Mouse (Mus musculus) brown adipose tissue, adult 24 weeks (tissue): ENCODE results near the gene Pafah1b2. TPM values are rescaled to one million over a fixed set of nuclear protein-coding genes. Genes with fewer than 3 reads are reported as not detected.
A peak's percentile ranks its signal among the peaks of the same experiment; 100 is the strongest.

Source experiments
- H3K27ac ChIP-seq: fragments of 200-500 bp; replicated peaks from 2 replicates; pipeline ENCODE4 v1.5.1; 2012; ENCODE audit warnings: low read depth, mild to moderate bottlenecking, low read length
- H3K4me1 ChIP-seq: fragments of 200-500 bp; 2 replicates; pipeline ENCODE4 v1.6.1; 2012; ENCODE audit warnings: low read length, mixed read lengths; ENCODE audit not compliant: control insufficient read depth, insufficient read depth, insufficient read length
- H3K4me3 ChIP-seq: fragments of 200-500 bp; 2 replicates; pipeline ENCODE4 v1.5.1; 2012; ENCODE audit warnings: low read depth, mild to moderate bottlenecking, low read length, moderate library complexity; ENCODE audit not compliant: insufficient read depth
- polyA plus RNA-seq: library from polyadenylated mRNA; stranded (reverse); fragments of >200 nt; gene quantifications from 2 replicates; pipeline ENCODE4 v1.2.4, GENCODE M21; 2012; ENCODE audit not compliant: missing spikeins, insufficient read depth, insufficient read length

The Pafah1b2 gene
- polyA plus RNA-seq, 1 experiment: 43.8 TPM

- H3K27ac ChIP-seq: peak overlapping the region; percentile 88
- H3K4me3 ChIP-seq: peak overlapping the region; percentile 82
- H3K4me1 ChIP-seq: peaks cover 15% of the 10 kb centered on the region
These were observed 608 bp upstream of the Pafah1b2 start for GRCm38 (mm10) chr9:46013009-46013586.

DNA sequence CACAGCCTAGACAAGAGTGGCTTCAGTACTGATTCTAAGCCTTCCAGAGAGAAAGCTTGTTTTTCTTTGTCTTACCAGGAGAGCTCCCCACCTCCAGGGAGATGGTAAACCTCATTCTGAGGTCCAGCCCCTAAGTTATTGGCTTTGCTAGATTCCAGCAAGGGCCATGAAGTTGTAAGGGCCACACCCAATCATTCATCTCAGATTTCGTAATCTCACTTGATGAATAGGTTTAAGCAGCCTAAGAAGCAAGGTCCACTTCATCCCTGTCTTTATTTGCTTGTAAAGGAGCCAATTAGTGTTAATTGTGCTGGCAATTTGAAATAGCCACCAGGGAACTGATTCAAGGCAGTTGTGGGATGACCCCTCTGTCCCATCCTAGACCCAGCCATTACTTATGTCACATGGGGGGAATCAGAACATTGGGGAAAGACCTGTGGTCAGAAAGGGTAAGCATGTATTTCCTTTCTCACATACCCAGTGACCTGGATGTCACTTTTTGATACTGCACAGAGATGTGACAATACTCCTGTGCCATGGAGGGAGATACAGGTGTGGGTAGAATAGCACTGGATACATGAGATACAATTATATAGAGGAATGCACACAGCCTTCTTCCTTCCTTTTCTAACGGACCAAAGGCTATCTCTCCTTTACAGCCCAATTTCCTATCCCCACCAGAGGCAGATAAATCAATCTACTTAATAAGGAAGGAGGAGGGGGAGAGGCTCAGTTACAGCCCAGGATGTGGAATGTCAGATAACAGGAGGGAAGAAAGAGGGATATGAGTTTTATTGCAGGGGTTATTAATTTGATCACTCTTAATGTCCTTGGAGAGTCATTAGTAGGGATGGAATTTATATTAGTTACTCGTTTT is 1.2 kb downstream of the Pafah1b2 start:
- H3K4me3 ChIP-seq: 0 out of 2 replicates have a peak overlapping the region, but pooled peaks have one; percentile 65
- peak overlapping the region; percentile 94 for H3K27ac ChIP-seq
- H3K4me1 ChIP-seq: peaks cover 15% of the 10 kb centered on the region

DNA sequence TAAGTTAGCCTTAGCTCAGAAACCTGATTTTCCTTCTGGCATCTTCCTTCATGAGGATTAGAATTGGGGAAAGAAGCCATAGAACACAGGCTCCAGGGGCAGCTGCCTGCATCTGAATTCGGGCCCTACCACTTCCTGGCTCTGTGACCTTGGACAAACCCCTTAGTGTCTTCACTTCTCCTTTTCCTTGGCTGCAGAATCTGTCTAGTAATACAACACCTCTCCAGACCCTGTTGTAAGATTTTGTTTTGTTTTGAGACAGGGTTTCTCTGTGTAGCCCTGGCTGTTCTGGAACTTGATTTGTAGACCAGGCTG is 2.9 kb downstream of the Pafah1b2 start:
- Histone ChIP-seq H3K4me1 (peaks cover 6% of the 10 kb centered on the region; the same call in 1 of the 2 replicates), H3K27ac (no peak overlapping the region), H3K4me3 (no peak overlapping the region)

DNA sequence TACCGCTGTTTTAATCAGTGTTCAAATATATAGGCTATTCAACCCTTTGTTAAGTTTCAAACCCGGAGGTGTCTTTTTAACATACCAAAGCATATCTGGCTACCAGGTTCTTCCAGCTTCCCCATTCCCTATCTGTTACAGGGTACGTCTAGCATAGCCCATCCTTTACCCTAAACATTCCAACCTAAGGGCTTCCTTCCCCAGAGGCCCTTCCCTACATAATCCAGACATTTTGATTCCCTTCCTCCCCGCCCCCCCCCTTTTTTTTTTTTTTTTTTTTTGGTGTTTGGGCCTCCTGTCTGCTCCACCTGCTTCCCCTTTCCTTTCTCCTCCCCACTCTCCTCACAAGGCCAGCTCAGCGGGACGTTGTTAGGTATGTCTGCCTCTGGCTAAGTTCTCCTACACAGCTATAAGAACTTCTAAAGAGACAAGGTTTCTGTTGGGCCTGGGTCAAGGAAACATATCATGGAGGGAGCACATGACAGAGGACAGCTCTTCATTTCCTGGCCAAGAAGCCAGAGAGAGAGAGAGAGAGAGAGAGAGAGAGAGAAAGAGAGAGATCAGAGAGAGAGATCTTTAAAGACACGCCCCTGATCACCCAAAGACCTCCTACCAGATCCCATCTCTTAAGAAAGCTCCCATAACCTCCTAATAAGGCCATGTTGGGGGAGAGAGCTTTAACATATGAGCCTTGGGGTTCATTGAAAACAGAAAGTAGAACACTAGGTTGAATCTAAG is 3.4 kb downstream of the Pafah1b2 start:
- H3K4me3 ChIP-seq: no peak overlapping the region
- peaks cover 1% of the 10 kb centered on the region; the same call in 1 of the 2 replicates for H3K4me1 ChIP-seq
- no peak overlapping the region for H3K27ac ChIP-seq

- 0 out of 2 replicates have a peak, but pooled peaks cover 2% of the 10 kb centered on the region for H3K4me1 ChIP-seq
- H3K27ac ChIP-seq: no peak overlapping the region
- H3K4me3 ChIP-seq: no peak overlapping the region
These were observed 6.3 kb downstream of the Pafah1b2 start for GRCm38 (mm10) chr9:46006224-46006623.

- 0 out of 2 replicates have a peak, but pooled peaks cover 2% of the 10 kb centered on the region for H3K4me1 ChIP-seq
- H3K27ac ChIP-seq: no peak overlapping the region
- no peak overlapping the region for H3K4me3 ChIP-seq
These were observed 8.0 kb downstream of the Pafah1b2 start for GRCm38 (mm10) chr9:46004529-46004928.

DNA sequence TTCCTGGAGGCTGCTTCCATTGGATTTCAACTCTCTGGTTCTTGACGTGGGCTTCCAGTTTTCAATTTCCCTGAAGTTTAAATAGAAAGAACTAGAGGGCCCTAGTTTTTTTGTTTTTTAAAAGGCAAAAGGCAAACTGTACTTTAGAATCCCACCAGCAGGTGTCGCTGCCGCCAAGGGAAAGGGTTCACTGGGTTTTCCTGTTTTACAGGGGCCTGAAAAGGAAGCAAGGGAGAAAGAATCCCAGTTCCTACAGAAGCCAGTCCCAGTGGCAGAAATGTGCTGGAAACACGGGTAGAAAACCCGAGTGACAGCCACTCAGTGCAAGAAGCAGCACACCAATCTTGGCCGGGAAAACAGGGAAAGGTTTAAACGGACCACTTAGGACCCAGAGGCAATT is 8.8 kb downstream of the Pafah1b2 start:
- Histone ChIP-seq H3K4me3 (no peak overlapping the region), H3K27ac (no peak overlapping the region), H3K4me1 (0 out of 2 replicates have a peak, but pooled peaks cover 2% of the 10 kb centered on the region)

- 0 out of 2 replicates have a peak, but pooled peaks cover 2% of the 10 kb centered on the region for H3K4me1 ChIP-seq
- H3K4me3 ChIP-seq: no peak overlapping the region
These were observed 13.5 kb downstream of the Pafah1b2 start for GRCm38 (mm10) chr9:45999009-45999408.

DNA sequence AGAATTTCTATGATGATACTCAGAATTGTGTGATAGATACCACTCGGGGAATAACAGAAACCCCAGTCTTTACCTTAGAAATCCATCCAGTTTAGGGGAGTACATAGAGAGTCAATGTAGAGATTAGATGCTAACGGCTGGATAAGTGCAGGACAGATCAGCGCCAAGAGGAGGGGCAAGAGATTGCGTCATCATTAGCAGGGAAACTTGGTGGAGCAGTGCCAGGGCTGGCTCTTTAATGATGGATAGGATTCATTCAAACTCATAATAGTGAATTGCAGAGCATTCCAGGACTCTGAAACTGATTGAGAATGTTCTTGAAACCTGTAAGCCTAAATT is 27.3 kb downstream of the Pafah1b2 start:
- peaks cover 3% of the 10 kb centered on the region; the same call in 1 of the 2 replicates for H3K4me1 ChIP-seq
- H3K27ac ChIP-seq: peak overlapping the region; percentile 83
- peak overlapping the region; percentile 84 for H3K4me3 ChIP-seq

More at GRCm38 (mm10) chr9:45999009-45999408, 13.5 kb downstream of the Pafah1b2 start:
- no peak overlapping the region for H3K27ac ChIP-seq

GRCm38 (mm10) chr9:45984409-45985228 is 27.9 kb downstream of the Pafah1b2 start:
- Histone ChIP-seq H3K27ac (peak overlapping the region; percentile 83), H3K4me3 (peak overlapping the region; percentile 84), H3K4me1 (peaks cover 3% of the 10 kb centered on the region; the same call in 1 of the 2 replicates)

- Histone ChIP-seq H3K4me1 (peaks cover 3% of the 10 kb centered on the region; the same call in 1 of the 2 replicates), H3K27ac (peak overlapping the region; percentile 60; the same call in 1 of the 2 replicates), H3K4me3 (peak overlapping the region; percentile 84)
These were observed 28.6 kb downstream of the Pafah1b2 start for GRCm38 (mm10) chr9:45983676-45984408.

DNA sequence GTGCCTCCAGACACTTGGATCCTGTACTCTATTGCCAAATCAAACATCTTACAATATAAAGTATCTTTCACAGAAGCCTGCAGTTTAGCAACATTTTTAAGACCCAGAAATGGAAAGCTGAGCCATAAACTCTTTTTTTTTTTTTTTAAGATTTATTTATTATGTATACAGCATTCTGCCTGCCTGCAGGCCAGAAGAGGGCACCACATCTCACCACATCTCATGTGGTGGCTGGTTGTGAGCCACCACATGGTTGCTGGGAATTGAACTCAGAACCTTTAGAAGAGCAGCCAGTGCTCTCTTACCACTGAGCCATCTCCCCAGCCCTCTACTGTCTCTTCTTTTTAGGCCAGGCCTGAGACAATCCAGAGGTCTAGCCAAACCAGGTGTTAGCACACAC is 31.2 kb downstream of the Pafah1b2 start:
- H3K27ac ChIP-seq: no peak overlapping the region
- peaks cover 6% of the 10 kb centered on the region for H3K4me1 ChIP-seq
- no peak overlapping the region for H3K4me3 ChIP-seq

DNA sequence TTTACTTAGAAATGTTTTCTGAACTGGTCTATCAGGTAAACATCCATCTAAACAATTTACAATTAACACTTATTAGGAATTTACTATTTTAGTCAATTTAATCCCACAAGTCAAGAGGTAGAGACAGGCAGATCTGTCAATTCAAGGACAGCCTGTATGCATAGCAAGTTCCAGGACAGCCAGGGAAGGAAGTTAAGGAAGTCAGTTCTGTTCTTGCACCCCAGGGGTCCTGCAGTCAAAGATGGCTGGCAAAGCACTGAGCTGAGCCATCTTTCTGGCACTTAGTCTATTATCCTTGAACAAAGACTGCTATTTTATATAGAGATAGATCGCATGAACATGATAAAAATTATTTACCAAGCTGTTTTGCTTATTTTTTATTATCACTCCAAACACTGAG is 31.9 kb downstream of the Pafah1b2 start:
- H3K4me3 ChIP-seq: no peak overlapping the region
- H3K4me1 ChIP-seq: peaks cover 6% of the 10 kb centered on the region
- H3K27ac ChIP-seq: no peak overlapping the region

DNA sequence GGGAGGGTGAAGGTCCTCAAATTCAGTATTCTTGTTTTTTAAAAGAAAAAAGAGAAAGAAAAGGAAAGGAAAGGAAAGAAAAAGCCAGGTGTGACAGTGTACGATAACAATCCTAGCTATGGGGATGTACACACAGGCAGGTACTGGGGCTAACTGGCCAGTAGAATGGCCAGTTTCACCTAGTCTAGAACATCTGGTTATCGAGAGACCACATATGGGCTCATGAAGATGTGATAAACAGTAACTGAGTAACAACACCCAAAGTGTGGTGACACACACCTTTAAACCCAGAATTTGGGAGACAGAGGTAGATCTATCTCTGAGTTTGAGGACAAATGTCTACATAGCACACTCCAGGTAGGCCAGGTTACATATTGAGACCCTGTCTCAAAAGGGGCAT is 32.7 kb downstream of the Pafah1b2 start:
- no peak overlapping the region for H3K27ac ChIP-seq
- H3K4me3 ChIP-seq: no peak overlapping the region
- peaks cover 6% of the 10 kb centered on the region for H3K4me1 ChIP-seq
